Mouse (Mus musculus): Measurements from ENCODE around the gene Cd300e. TPM values are rescaled to one million over a fixed set of nuclear protein-coding genes. Genes with fewer than 3 reads are reported as not detected.

Cd300e gene
- polyA plus RNA-seq, 1 experiment from 2014 or later, result not detected

DNA sequence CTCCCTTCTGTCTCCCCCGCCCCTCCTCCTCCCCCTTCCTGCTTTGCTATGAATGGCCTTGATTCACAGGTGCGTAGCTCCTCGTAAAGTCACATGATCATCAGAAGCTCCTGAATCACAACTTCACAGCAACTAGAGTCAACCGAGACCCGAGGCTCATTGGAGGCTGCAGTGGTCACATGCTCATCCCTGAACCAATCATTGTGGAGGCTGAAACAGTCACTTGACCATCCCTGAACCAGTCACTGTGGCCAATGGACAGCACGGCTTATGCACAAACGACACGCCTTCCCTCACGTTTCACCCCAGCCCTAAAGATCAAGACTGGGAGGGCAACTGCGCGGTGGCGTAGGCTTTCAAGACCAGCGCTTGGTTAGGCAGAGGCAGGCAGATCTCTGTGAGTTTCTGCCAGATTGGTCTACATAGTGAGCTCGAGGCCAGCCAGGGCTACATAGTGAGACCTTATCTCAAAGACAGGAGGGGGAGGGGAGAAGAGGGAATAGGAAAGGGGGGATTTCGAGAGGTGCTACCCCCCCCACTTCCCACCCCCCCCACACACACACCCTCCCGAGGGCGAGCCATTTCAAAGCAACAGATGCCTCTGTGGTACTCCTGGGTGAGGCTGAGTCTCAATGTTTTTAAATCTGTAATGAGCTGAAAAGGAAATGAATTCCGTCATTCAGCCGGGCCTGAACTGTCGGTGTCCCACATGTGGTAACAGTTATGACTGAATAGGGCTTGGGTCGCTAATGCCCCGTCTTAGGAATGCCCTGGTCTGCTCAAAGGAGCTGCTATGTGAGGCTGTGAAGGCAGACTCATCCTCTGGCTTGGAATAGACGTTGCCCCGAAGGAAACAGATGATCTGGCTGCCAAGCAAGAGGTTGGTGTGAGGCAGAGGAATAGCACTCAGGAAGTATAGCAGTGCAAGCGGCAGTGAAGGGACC lies 41.8 kb upstream of the Cd300e start:
- no peak overlapping the region for H3K9ac ChIP-seq (ENCODE audit: low read depth, low read length)
- no peaks in the 10 kb centered on the region for H3K27me3 ChIP-seq (ENCODE audit: insufficient read depth, low read length)
- no peaks in the 10 kb centered on the region for H3K36me3 ChIP-seq (ENCODE audit: insufficient read depth, low read length)
- H3K27ac ChIP-seq, result no peak overlapping the region
- no peak for TF ChIP-seq CTCF (IDR thresholded peaks at IDR 0.05; ENCODE audit: low read depth)
- no peak overlapping the region for H3K4me2 ChIP-seq (ENCODE audit: low read length)
- H3K4me1 ChIP-seq (replicated peaks; ENCODE audit: insufficient read depth, low read length), result no peaks in the 10 kb centered on the region
- 85% methylated on average over 25 of the region's 25 CpGs for WGBS
- H3K9me3 ChIP-seq (replicated peaks; ENCODE audit: low read length), result no peaks in the 10 kb centered on the region
- no peak for DNase-seq (ENCODE audit: low spot score)
- no peak overlapping the region for H3K4me3 ChIP-seq (replicated peaks; ENCODE audit: low read depth, low read length)
- ATAC-seq (replicated peaks; ENCODE audit: low FRiP score, low read depth), result no peak

DNA sequence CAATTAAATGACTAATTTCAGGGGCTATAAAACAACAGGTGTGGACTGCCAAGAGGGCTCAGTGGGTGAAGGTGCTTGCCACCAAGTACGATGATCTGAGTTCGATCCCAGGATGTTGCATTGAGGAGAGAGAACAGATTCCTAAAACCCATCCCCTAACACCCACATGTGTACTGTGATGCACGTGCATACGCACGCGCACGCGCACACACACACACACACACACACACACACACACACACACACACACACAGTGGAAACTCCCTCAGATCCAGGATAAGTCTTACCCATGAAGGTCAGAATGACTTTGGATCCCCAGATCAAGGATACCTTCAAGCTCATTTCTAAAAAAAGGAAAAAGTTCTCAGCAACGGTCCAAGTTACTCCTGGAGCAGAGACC lies 40.1 kb upstream of the Cd300e start:
- WGBS, result 83% methylated on average over 9 of the region's 9 CpGs
- Histone ChIP-seq H3K4me2 (ENCODE audit: low read length) (no peak overlapping the region), H3K27ac (no peak overlapping the region), H3K9ac (ENCODE audit: low read depth, low read length) (no peak overlapping the region), H3K27me3 (ENCODE audit: insufficient read depth, low read length) (no peaks in the 10 kb centered on the region), H3K36me3 (ENCODE audit: insufficient read depth, low read length) (no peaks in the 10 kb centered on the region), H3K4me3 (replicated peaks; ENCODE audit: low read depth, low read length) (no peak overlapping the region), H3K4me1 (replicated peaks; ENCODE audit: insufficient read depth, low read length) (no peaks in the 10 kb centered on the region), H3K9me3 (replicated peaks; ENCODE audit: low read length) (no peaks in the 10 kb centered on the region)
- DNase-seq (ENCODE audit: low spot score) (no peak), ATAC-seq (replicated peaks; ENCODE audit: low FRiP score, low read depth) (no peak)
- TF ChIP-seq CTCF (IDR thresholded peaks at IDR 0.05; ENCODE audit: low read depth), result no peak

DNA sequence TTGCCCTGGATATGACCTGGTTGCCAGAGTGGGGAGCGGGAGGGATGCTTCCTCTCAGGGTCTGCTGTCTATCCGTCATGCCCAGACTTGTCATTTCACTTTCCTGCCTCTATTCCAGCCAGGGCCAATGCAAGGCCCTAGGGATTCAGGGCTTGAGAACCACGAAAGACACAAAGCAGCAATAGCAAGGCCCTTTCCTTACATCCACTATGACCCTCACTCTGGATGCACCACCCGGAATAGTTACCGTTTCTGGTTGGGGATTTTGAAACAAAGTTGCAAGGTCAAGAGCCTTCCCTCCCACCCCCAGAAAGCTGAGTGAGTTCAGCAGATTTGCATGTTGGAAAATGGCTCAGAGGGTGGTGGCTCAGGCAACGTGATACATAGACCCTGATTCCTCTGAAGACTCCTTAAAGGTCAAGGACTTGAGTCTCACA lies 39.7 kb upstream of the Cd300e start:
- DNase-seq (ENCODE audit: low spot score) (no peak), ATAC-seq (replicated peaks; ENCODE audit: low FRiP score, low read depth) (no peak)
- Histone ChIP-seq H3K36me3 (ENCODE audit: insufficient read depth, low read length) (no peaks in the 10 kb centered on the region), H3K4me1 (replicated peaks; ENCODE audit: insufficient read depth, low read length) (no peaks in the 10 kb centered on the region), H3K27ac (no peak overlapping the region), H3K27me3 (ENCODE audit: insufficient read depth, low read length) (no peaks in the 10 kb centered on the region), H3K9ac (ENCODE audit: low read depth, low read length) (no peak overlapping the region), H3K4me2 (ENCODE audit: low read length) (no peak overlapping the region), H3K4me3 (replicated peaks; ENCODE audit: low read depth, low read length) (no peak overlapping the region), H3K9me3 (replicated peaks; ENCODE audit: low read length) (no peaks in the 10 kb centered on the region)
- 36% methylated on average over 6 of the region's 6 CpGs for WGBS
- no peak for TF ChIP-seq CTCF (IDR thresholded peaks at IDR 0.05; ENCODE audit: low read depth)

DNA sequence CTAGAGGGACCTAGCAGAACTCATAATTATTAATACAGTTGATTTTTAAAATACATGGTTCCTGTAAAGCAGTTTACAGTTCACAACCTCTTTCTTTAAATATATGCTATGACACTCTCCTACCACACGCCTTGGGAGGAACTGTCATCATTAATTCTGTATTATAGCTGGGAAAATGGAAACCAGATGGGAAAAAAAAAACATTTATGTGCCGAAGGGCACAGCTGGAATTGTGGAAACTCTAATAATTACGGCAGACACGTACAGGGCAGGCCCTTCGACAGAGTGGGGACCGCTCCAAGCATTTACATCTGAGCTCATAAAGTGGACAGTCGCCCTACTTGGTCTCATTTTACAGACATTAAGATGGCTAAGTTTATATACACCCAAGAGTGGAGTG lies 38.8 kb upstream of the Cd300e start:
- H3K27ac ChIP-seq, result no peak overlapping the region
- no peaks in the 10 kb centered on the region for H3K9me3 ChIP-seq (replicated peaks; ENCODE audit: low read length)
- DNase-seq (ENCODE audit: low spot score), result no peak
- no peak overlapping the region for H3K4me3 ChIP-seq (replicated peaks; ENCODE audit: low read depth, low read length)
- ATAC-seq (replicated peaks; ENCODE audit: low FRiP score, low read depth), result no peak
- H3K4me1 ChIP-seq (replicated peaks; ENCODE audit: insufficient read depth, low read length), result no peaks in the 10 kb centered on the region
- no peak overlapping the region for H3K4me2 ChIP-seq (ENCODE audit: low read length)
- no peaks in the 10 kb centered on the region for H3K27me3 ChIP-seq (ENCODE audit: insufficient read depth, low read length)
- H3K9ac ChIP-seq (ENCODE audit: low read depth, low read length), result no peak overlapping the region
- WGBS, result 40% methylated on average over 7 of the region's 7 CpGs
- no peak for TF ChIP-seq CTCF (IDR thresholded peaks at IDR 0.05; ENCODE audit: low read depth)
- H3K36me3 ChIP-seq (ENCODE audit: insufficient read depth, low read length), result no peaks in the 10 kb centered on the region

DNA sequence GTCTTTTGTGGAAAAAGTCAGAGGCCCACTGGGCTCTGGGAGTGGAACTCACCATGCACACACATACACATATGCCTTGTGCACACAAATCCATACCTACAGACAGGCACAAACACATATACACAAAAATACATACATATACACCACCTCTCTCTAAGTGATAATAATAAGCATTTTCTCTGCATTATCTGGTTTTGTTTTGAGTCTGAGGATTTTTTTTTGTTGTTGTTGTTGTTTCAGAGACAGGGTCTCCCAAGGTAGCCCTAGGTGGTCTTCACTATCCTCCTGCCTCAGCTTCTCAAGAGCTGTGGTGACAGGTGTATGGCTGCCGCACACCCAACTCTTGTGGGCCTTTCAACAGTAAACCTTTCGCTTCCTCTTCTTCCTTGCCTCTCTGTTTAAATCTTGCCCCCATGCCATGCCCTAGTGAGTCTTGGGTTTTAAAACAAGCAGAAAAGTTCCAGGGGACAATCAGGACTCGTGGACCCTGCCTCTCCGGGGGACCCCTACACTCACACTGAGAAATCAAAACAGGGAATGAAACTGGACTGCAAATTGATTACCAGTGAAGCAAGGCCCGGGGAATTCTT lies 38.1 kb upstream of the Cd300e start:
- H3K4me3 ChIP-seq (replicated peaks; ENCODE audit: low read depth, low read length), result no peak overlapping the region
- H3K27me3 ChIP-seq (ENCODE audit: insufficient read depth, low read length), result no peaks in the 10 kb centered on the region
- H3K4me2 ChIP-seq (ENCODE audit: low read length), result no peak overlapping the region
- no peak overlapping the region for H3K27ac ChIP-seq
- no peaks in the 10 kb centered on the region for H3K9me3 ChIP-seq (replicated peaks; ENCODE audit: low read length)
- TF ChIP-seq CTCF (IDR thresholded peaks at IDR 0.05; ENCODE audit: low read depth), result no peak
- whole genome bisulfite sequencing, result 64% methylated on average over 5 of the region's 5 CpGs
- H3K9ac ChIP-seq (ENCODE audit: low read depth, low read length), result no peak overlapping the region
- H3K36me3 ChIP-seq (ENCODE audit: insufficient read depth, low read length), result no peaks in the 10 kb centered on the region
- no peak for DNase-seq (ENCODE audit: low spot score)
- no peak for ATAC-seq (replicated peaks; ENCODE audit: low FRiP score, low read depth)
- H3K4me1 ChIP-seq (replicated peaks; ENCODE audit: insufficient read depth, low read length), result no peaks in the 10 kb centered on the region

DNA sequence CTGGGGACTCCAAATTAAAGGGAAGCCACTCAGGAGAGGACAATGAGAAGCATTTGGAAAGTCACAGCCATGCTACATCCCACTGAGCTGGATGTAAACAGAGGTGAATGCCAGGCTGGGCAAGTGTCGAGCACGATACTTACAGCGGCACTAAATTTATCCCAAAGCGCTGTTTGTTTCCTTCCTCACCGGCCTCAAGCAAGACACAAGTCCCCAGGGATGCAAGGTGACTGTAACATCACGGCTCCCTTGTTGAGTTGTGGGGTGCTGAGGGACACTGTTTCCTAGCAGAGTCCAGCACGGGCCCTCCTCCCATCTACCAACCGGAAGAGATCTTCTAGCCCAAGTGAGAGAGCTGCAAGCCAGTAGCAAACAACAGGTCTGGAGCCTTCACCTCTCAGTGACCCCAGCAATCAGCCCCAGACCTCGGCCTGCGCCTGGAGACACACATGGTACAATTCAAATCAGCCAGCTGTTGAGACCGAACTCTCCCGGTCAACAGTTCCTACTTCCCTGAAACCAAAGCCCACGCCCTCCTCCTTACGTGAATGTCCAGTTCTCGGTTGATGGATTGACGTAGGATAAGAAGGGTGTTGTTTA lies 37.4 kb upstream of the Cd300e start:
- Histone ChIP-seq H3K27me3 (ENCODE audit: insufficient read depth, low read length) (no peaks in the 10 kb centered on the region), H3K9me3 (replicated peaks; ENCODE audit: low read length) (no peaks in the 10 kb centered on the region), H3K9ac (ENCODE audit: low read depth, low read length) (no peak overlapping the region), H3K4me1 (replicated peaks; ENCODE audit: insufficient read depth, low read length) (no peaks in the 10 kb centered on the region), H3K4me3 (replicated peaks; ENCODE audit: low read depth, low read length) (no peak overlapping the region), H3K36me3 (ENCODE audit: insufficient read depth, low read length) (no peaks in the 10 kb centered on the region), H3K27ac (no peak overlapping the region), H3K4me2 (ENCODE audit: low read length) (no peak overlapping the region)
- DNase-seq (ENCODE audit: low spot score), result peak; percentile 5
- TF ChIP-seq CTCF (IDR thresholded peaks at IDR 0.05; ENCODE audit: low read depth), result no peak
- ATAC-seq (replicated peaks; ENCODE audit: low FRiP score, low read depth), result no peak
- WGBS, result 35% methylated on average over 16 of the region's 16 CpGs
